Mouse (Mus musculus): Measurements from ENCODE around the gene Mvp.

- TF ChIP-seq CTCF (conservative IDR thresholded peaks at IDR 0.05; ENCODE audit: insufficient read depth, insufficient read length, low read depth, low read length) (no peak), POLR2A (IDR thresholded peaks at IDR 0.05; ENCODE audit: low read depth, low read length) (no peak)
Measured at GRCm38 (mm10) chr7:127012374-127012773, 2.0 kb downstream of the Mvp start.
